Mouse (Mus musculus): ENCODE measurements at regions not wholly inside any gene's neighbourhood (a gene's known extent, or its start where the extent isn't known, plus 50 kb on each side); places are given as distances from the start of the nearest gene placed in this dataset.
"Not testable (repeated sequence)": the region's sequence is repeated elsewhere in the genome, so short reads cannot be mapped to it uniquely, and the experiment has no call there.

GRCm38 (mm10) chr7:111896255-111896654, 116.5 kb upstream of the Galnt18 start:
- Histone ChIP-seq H3K4me2 (replicated peaks) (no peak overlapping the region), H3K9me3 (replicated peaks) (no peaks in the 10 kb centered on the region; the same call in 1 of the 2 replicates), H3K4me1 (peaks cover 7% of the 10 kb centered on the region; the same call in 1 of the 2 replicates), H3K27me3 (no peaks in the 10 kb centered on the region), H3K9ac (no peak overlapping the region), H3K27ac (no peak overlapping the region), H3K36me3 (no peaks in the 10 kb centered on the region), H3K4me3 (no peak overlapping the region)
- peak; percentile 76 for ATAC-seq (ENCODE audit: low FRiP score)
- 64% methylated on average over 5 of the region's 5 CpGs for WGBS

GRCm38 (mm10) chr7:111882991-111883390, 103.2 kb upstream of the Galnt18 start:
- no peak for ATAC-seq (ENCODE audit: low FRiP score)
- Histone ChIP-seq H3K27me3 (no peaks in the 10 kb centered on the region), H3K4me1 (no peaks in the 10 kb centered on the region), H3K9me3 (replicated peaks) (no peaks in the 10 kb centered on the region), H3K4me2 (replicated peaks) (no peak overlapping the region), H3K36me3 (no peaks in the 10 kb centered on the region), H3K4me3 (no peak overlapping the region), H3K9ac (no peak overlapping the region), H3K27ac (no peak overlapping the region)
- 66% methylated on average over 2 of the region's 2 CpGs for WGBS

GRCm38 (mm10) chr7:111880067-111880675, 100.4 kb upstream of the Galnt18 start:
- no peaks in the 10 kb centered on the region for H3K4me1 ChIP-seq
- no peaks in the 10 kb centered on the region for H3K9me3 ChIP-seq (replicated peaks)
- no peak for ATAC-seq (ENCODE audit: low FRiP score)
- no peak overlapping the region for H3K27ac ChIP-seq
- H3K27me3 ChIP-seq: no peaks in the 10 kb centered on the region
- H3K4me3 ChIP-seq: no peak overlapping the region
- WGBS: 87% methylated on average over 4 of the region's 4 CpGs
- no peak overlapping the region for H3K9ac ChIP-seq
- H3K36me3 ChIP-seq: no peaks in the 10 kb centered on the region
- no peak overlapping the region for H3K4me2 ChIP-seq (replicated peaks)

GRCm38 (mm10) chr7:111877591-111877990, 97.8 kb upstream of the Galnt18 start:
- Histone ChIP-seq H3K27ac (no peak overlapping the region), H3K9ac (no peak overlapping the region), H3K4me3 (no peak overlapping the region), H3K4me2 (replicated peaks) (no peak overlapping the region), H3K4me1 (no peaks in the 10 kb centered on the region), H3K36me3 (no peaks in the 10 kb centered on the region), H3K9me3 (replicated peaks) (no peaks in the 10 kb centered on the region), H3K27me3 (no peaks in the 10 kb centered on the region)
- 98% methylated on average over 1 of the region's 1 CpGs for WGBS
- no peak for ATAC-seq (ENCODE audit: low FRiP score)

- H3K4me1 ChIP-seq: no peaks in the 10 kb centered on the region
- ATAC-seq (ENCODE audit: low FRiP score): no peak
- H3K9me3 ChIP-seq (replicated peaks): no peaks in the 10 kb centered on the region
- no peaks in the 10 kb centered on the region for H3K27me3 ChIP-seq
- no peak overlapping the region for H3K4me3 ChIP-seq
- H3K9ac ChIP-seq: no peak overlapping the region
- H3K4me2 ChIP-seq (replicated peaks): no peak overlapping the region
- 88% methylated on average over 1 of the region's 1 CpGs for WGBS
- H3K27ac ChIP-seq: no peak overlapping the region
- no peaks in the 10 kb centered on the region for H3K36me3 ChIP-seq
Observed at GRCm38 (mm10) chr7:111875949-111876348, 96.2 kb upstream of the Galnt18 start.

- Histone ChIP-seq H3K4me2 (replicated peaks) (no peak overlapping the region), H3K4me1 (no peaks in the 10 kb centered on the region), H3K4me3 (no peak overlapping the region), H3K27me3 (no peaks in the 10 kb centered on the region), H3K27ac (no peak overlapping the region), H3K9me3 (replicated peaks) (no peaks in the 10 kb centered on the region), H3K9ac (no peak overlapping the region), H3K36me3 (no peaks in the 10 kb centered on the region)
- ATAC-seq (ENCODE audit: low FRiP score): no peak
- 93% methylated on average over 6 of the region's 6 CpGs for WGBS
Observed at GRCm38 (mm10) chr7:111869337-111869736, 89.6 kb upstream of the Galnt18 start.

GRCm38 (mm10) chr7:111863035-111863434, 83.3 kb upstream of the Galnt18 start:
- no peak for ATAC-seq (ENCODE audit: low FRiP score)
- WGBS: 68% methylated on average over 8 of the region's 8 CpGs
- H3K27ac ChIP-seq: no peak overlapping the region
- H3K9me3 ChIP-seq (replicated peaks): no peaks in the 10 kb centered on the region
- no peaks in the 10 kb centered on the region for H3K27me3 ChIP-seq
- no peak overlapping the region for H3K9ac ChIP-seq
- no peak overlapping the region for H3K4me3 ChIP-seq
- H3K4me1 ChIP-seq: no peaks in the 10 kb centered on the region
- H3K4me2 ChIP-seq (replicated peaks): no peak overlapping the region
- H3K36me3 ChIP-seq: no peaks in the 10 kb centered on the region

- H3K4me2 ChIP-seq (replicated peaks); H3K9ac ChIP-seq; H3K27me3 ChIP-seq; H3K9me3 ChIP-seq (replicated peaks); H3K4me3 ChIP-seq; H3K36me3 ChIP-seq; H3K27ac ChIP-seq; H3K4me1 ChIP-seq; ATAC-seq (ENCODE audit: low FRiP score): not testable (repeated sequence)
- WGBS: 88% methylated on average over 8 of the region's 8 CpGs
Observed at GRCm38 (mm10) chr7:111858291-111858690, 78.5 kb upstream of the Galnt18 start.

GRCm38 (mm10) chr7:111856977-111857376, 77.2 kb upstream of the Galnt18 start:
- peak; percentile 85 for ATAC-seq (ENCODE audit: low FRiP score)
- Histone ChIP-seq H3K9me3 (replicated peaks) (no peaks in the 10 kb centered on the region), H3K27ac (no peak overlapping the region), H3K36me3 (no peaks in the 10 kb centered on the region), H3K4me3 (no peak overlapping the region), H3K9ac (no peak overlapping the region), H3K4me1 (no peaks in the 10 kb centered on the region), H3K4me2 (replicated peaks) (no peak overlapping the region), H3K27me3 (no peaks in the 10 kb centered on the region)
- WGBS: 48% methylated on average over 5 of the region's 5 CpGs

GRCm38 (mm10) chr7:111855309-111855708, 75.5 kb upstream of the Galnt18 start:
- no peak overlapping the region for H3K9ac ChIP-seq
- no peak for ATAC-seq (ENCODE audit: low FRiP score)
- no peak overlapping the region for H3K27ac ChIP-seq
- no peak overlapping the region for H3K4me2 ChIP-seq (replicated peaks)
- H3K4me3 ChIP-seq: no peak overlapping the region
- no peaks in the 10 kb centered on the region for H3K4me1 ChIP-seq
- no peaks in the 10 kb centered on the region for H3K36me3 ChIP-seq
- H3K9me3 ChIP-seq (replicated peaks): no peaks in the 10 kb centered on the region
- WGBS: 75% methylated on average over 3 of the region's 3 CpGs
- no peaks in the 10 kb centered on the region for H3K27me3 ChIP-seq

GRCm38 (mm10) chr7:111846417-111846816, 66.6 kb upstream of the Galnt18 start:
- Histone ChIP-seq H3K4me3 (no peak overlapping the region), H3K4me1 (no peaks in the 10 kb centered on the region), H3K4me2 (replicated peaks) (no peak overlapping the region), H3K27ac (no peak overlapping the region), H3K9ac (no peak overlapping the region), H3K9me3 (replicated peaks) (no peaks in the 10 kb centered on the region), H3K27me3 (no peaks in the 10 kb centered on the region), H3K36me3 (no peaks in the 10 kb centered on the region)
- WGBS: 32% methylated on average over 1 of the region's 1 CpGs
- ATAC-seq (ENCODE audit: low FRiP score): no peak

GRCm38 (mm10) chr7:111843715-111844114, 63.9 kb upstream of the Galnt18 start:
- Histone ChIP-seq H3K27ac (no peak overlapping the region), H3K4me3 (no peak overlapping the region), H3K27me3 (no peaks in the 10 kb centered on the region), H3K36me3 (no peaks in the 10 kb centered on the region), H3K9ac (no peak overlapping the region), H3K4me2 (replicated peaks) (no peak overlapping the region), H3K9me3 (replicated peaks) (no peaks in the 10 kb centered on the region), H3K4me1 (no peaks in the 10 kb centered on the region)
- 84% methylated on average over 4 of the region's 4 CpGs for WGBS
- no peak for ATAC-seq (ENCODE audit: low FRiP score)

GRCm38 (mm10) chr7:111840826-111841225, 61.0 kb upstream of the Galnt18 start:
- Histone ChIP-seq H3K4me1 (no peaks in the 10 kb centered on the region), H3K36me3 (no peaks in the 10 kb centered on the region), H3K4me3 (no peak overlapping the region), H3K9me3 (replicated peaks) (no peaks in the 10 kb centered on the region), H3K27ac (no peak overlapping the region), H3K27me3 (no peaks in the 10 kb centered on the region), H3K4me2 (replicated peaks) (no peak overlapping the region), H3K9ac (no peak overlapping the region)
- 84% methylated on average over 1 of the region's 1 CpGs for WGBS
- ATAC-seq (ENCODE audit: low FRiP score): no peak

Measured in hindbrain, embryonic 12.5 days (tissue).